Mouse (Mus musculus) adrenal gland (tissue): Measurements from ENCODE around the gene Yod1.

ENCODE experiments used
- intact Hi-C: fragments of 180-260 bp; cut with DNase I; formaldehyde crosslinking; loops from one replicate; pipeline ENCODE4 v1.15.1; 2025

Yod1 gene

GRCm38 (mm10) chr1:130764027-130764461 is 46.9 kb downstream of the Yod1 start:
- intact Hi-C loops, result no loop called here

GRCm38 (mm10) chr1:130767066-130767465 is 49.9 kb downstream of the Yod1 start:
- intact Hi-C loops, result no loop called here

- intact Hi-C loops, result no loop called here
These were observed 52.8 kb downstream of the Yod1 start for GRCm38 (mm10) chr1:130769925-130770324.

- intact Hi-C loops, result no loop called here
These were observed 53.4 kb downstream of the Yod1 start for GRCm38 (mm10) chr1:130770487-130770886.

- intact Hi-C loops, result no loop called here
These were observed 53.9 kb downstream of the Yod1 start for GRCm38 (mm10) chr1:130770981-130771494.
